ENCODE assay signal across 21 mouse cellular contexts in genomic region chr2:18235524-18235923, GRCm38 (mm10).
"Had no signal": no experiment of that assay in that cellular context is flagged by ENCODE, and none has a peak within 500 bp of the region (broad histone marks: within the 10 kb centered on the region; RNA-seq: fewer than 3 reads in every experiment).

No protein-coding gene starts in this region.

- H3K27ac ChIP-seq: kidney, postnatal 0 days; layer of hippocampus, adult 2 months; liver, embryonic 12.5 days; lung, embryonic 15.5 days; neural tube, embryonic 12.5 days; neural tube, embryonic 15.5 days; stomach, postnatal 0 days had no signal

- ATAC-seq: intestine, postnatal 0 days; liver, embryonic 12.5 days had no signal

- H3K27me3 ChIP-seq: liver, embryonic 12.5 days; lung, embryonic 15.5 days; neural tube, embryonic 12.5 days; neural tube, embryonic 15.5 days had no signal

- DNase-seq: kidney, adult 2 months; kidney, postnatal 25 days; layer of hippocampus, adult 9-11 months; lung, postnatal 14 days; lung, postnatal 4 days; midbrain, embryonic 14.5 days; right cerebral cortex, adult 18-20 months; right cerebral cortex, postnatal 14 days; right cerebral cortex, postnatal 4 days; thymus, adult 2 months; thymus, postnatal 14 days; thymus, postnatal 4 days had no signal

- H3K36me3 ChIP-seq: lung, embryonic 15.5 days; neural tube, embryonic 12.5 days had no signal

- H3K9me3 ChIP-seq: liver, embryonic 12.5 days; lung, embryonic 15.5 days; neural tube, embryonic 12.5 days; neural tube, embryonic 15.5 days had no signal

- H3K4me3 ChIP-seq: layer of hippocampus, adult 2 months; liver, embryonic 12.5 days; lung, embryonic 15.5 days; neural tube, embryonic 12.5 days; neural tube, embryonic 15.5 days had no signal

- H3K9ac ChIP-seq: liver, embryonic 12.5 days; lung, embryonic 15.5 days; neural tube, embryonic 12.5 days; neural tube, embryonic 15.5 days had no signal

- H3K4me1 ChIP-seq: lung, embryonic 15.5 days had no signal

- H3K4me2 ChIP-seq: liver, embryonic 12.5 days; lung, embryonic 15.5 days; midbrain, embryonic 11.5 days; neural tube, embryonic 12.5 days; neural tube, embryonic 15.5 days had no signal
